ENCODE assay signal across 8 mouse cellular contexts in the genomic region with DNA sequence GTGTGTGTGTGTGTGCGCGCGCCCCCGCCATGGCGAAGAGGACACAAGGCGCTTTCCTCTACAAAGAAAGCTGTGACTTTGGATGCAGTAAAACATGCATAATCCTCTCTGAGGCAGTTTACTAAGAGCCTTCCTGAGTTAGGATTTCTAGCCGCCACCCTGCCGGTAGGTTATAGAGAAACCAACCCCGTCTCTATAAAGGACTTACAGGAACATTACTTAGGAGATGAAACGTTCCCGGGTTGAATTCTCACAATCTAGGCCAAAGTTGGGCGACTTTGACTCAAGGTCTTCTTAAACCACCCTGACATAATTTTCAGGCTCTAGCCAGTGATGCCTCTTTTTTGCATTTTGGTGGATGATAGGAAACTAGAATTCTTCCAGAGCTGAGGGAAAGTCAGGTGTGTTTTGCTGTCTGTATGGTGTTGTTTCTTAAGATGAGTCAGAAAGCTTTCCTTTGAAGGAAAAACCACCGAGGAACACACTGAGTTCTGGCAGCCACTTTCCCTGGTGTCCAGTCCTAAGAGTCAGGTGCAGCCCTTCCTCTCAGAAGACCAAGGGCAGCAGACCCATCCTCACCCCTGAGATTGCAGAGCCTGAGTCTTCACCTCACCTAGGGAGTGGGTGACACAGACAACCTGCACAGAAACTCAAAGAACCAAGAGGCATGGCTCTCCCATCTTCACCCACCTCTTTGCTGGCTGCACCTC. TPM values are rescaled to one million over a fixed set of nuclear protein-coding genes. Genes with fewer than 3 reads are reported as not detected.
DNase-seq lines count a peak whose midpoint lies in the region; ATAC-seq and TF ChIP-seq lines count a peak whose summit lies in the region.

No protein-coding gene starts in this region.

- peaks cover 6% of the 10 kb centered on the region for H3K4me1 ChIP-seq in embryonic facial prominence, embryonic 11.5 days (ENCODE audit: control insufficient read depth, insufficient read depth, low read length)
- H3K4me1 ChIP-seq in intestine, embryonic 14.5 days (replicated peaks; ENCODE audit: control insufficient read depth, insufficient read depth, low read length): peaks cover 59% of the 10 kb centered on the region
- peaks cover 54% of the 10 kb centered on the region for H3K4me1 ChIP-seq in neural tube, embryonic 12.5 days

- peak overlapping the region; percentile 70 for H3K9ac ChIP-seq in embryonic facial prominence, embryonic 11.5 days (replicated peaks; ENCODE audit: low read length)
- peak overlapping the region; percentile 86 for H3K9ac ChIP-seq in intestine, embryonic 14.5 days (ENCODE audit: low read length)
- H3K9ac ChIP-seq in neural tube, embryonic 12.5 days: peak overlapping the region; percentile 92

- no peak for DNase-seq in left cerebral cortex, adult 2 months (ENCODE audit: extremely low spot score in 1 of 2, low spot score in 2 of 2)
- DNase-seq in left cerebral cortex, adult 18-20 months (ENCODE audit: low spot score in 2 of 2): no peak
- DNase-seq in embryonic facial prominence, embryonic 11.5 days (ENCODE audit: low spot score): no peak
- DNase-seq in intestine, embryonic 14.5 days (ENCODE audit: low spot score): no peak
- DNase-seq in spleen, adult 18-20 months: no peak
- no peak for DNase-seq in MN1 (ENCODE audit: low spot score)
- DNase-seq in left cerebral cortex, postnatal 4 days: no peak

- no peaks in the 10 kb centered on the region for H3K9me3 ChIP-seq in embryonic facial prominence, embryonic 11.5 days (replicated peaks; ENCODE audit: control insufficient read depth, low read length)
- no peaks in the 10 kb centered on the region for H3K9me3 ChIP-seq in intestine, embryonic 14.5 days (ENCODE audit: control insufficient read depth, low read length)
- H3K9me3 ChIP-seq in neural tube, embryonic 12.5 days: no peaks in the 10 kb centered on the region

- H3K4me2 ChIP-seq in embryonic facial prominence, embryonic 11.5 days (ENCODE audit: low read depth, low read length): peak overlapping the region; percentile 99
- H3K4me2 ChIP-seq in intestine, embryonic 14.5 days (ENCODE audit: low read length): peak overlapping the region; percentile 85
- peak overlapping the region; percentile 98 for H3K4me2 ChIP-seq in neural tube, embryonic 12.5 days (replicated peaks)

- WGBS in embryonic facial prominence, embryonic 11.5 days: 10% methylated on average over 10 of the region's 13 CpGs
- 3% methylated on average over 13 of the region's 13 CpGs for WGBS in intestine, embryonic 14.5 days
- 5% methylated on average over 12 of the region's 13 CpGs for WGBS in neural tube, embryonic 12.5 days

- H3K27ac ChIP-seq in left cerebral cortex, adult 2 months: peak overlapping the region; percentile 73
- H3K27ac ChIP-seq in embryonic facial prominence, embryonic 11.5 days (replicated peaks; ENCODE audit: low read depth, low read length): no peak overlapping the region
- peak overlapping the region; percentile 99; the same call in 1 of the 2 replicates for H3K27ac ChIP-seq in intestine, embryonic 14.5 days (ENCODE audit: low read depth)
- peak overlapping the region; percentile 90 for H3K27ac ChIP-seq in neural tube, embryonic 12.5 days

- no peak; the same call in 1 of the 2 replicates for TF ChIP-seq CTCF in left cerebral cortex, adult 2 months (IDR thresholded peaks at IDR 0.05)

- ATAC-seq in embryonic facial prominence, embryonic 11.5 days (replicated peaks; ENCODE audit: insufficient number of reproducible peaks, low FRiP score, low TSS enrichment, low read depth): no peak
- ATAC-seq in intestine, embryonic 14.5 days (replicated peaks; ENCODE audit: low FRiP score, low TSS enrichment, low read depth): no peak
- ATAC-seq in neural tube, embryonic 12.5 days (ENCODE audit: low FRiP score, low read depth): no peak

- peak overlapping the region; percentile 34 for H3K4me3 ChIP-seq in left cerebral cortex, adult 2 months
- peak overlapping the region; percentile 78 for H3K4me3 ChIP-seq in embryonic facial prominence, embryonic 11.5 days (ENCODE audit: low read depth, low read length)
- peak overlapping the region; percentile 72 for H3K4me3 ChIP-seq in intestine, embryonic 14.5 days (ENCODE audit: low read depth, low read length)
- H3K4me3 ChIP-seq in neural tube, embryonic 12.5 days: peak overlapping the region; percentile 79

- no peaks in the 10 kb centered on the region for H3K27me3 ChIP-seq in embryonic facial prominence, embryonic 11.5 days (ENCODE audit: control insufficient read depth, insufficient read depth, low read length)
- H3K27me3 ChIP-seq in intestine, embryonic 14.5 days (replicated peaks; ENCODE audit: control insufficient read depth, insufficient read depth, low read length): no peaks in the 10 kb centered on the region
- H3K27me3 ChIP-seq in neural tube, embryonic 12.5 days (replicated peaks): no peaks in the 10 kb centered on the region

- intact Hi-C loops in left cerebral cortex, adult 2 months (cut with DNase I): loop anchor here (1.0 kb wide), 1 partner anchor 24 kb away; a partner anchor contains a TSS
- intact Hi-C loops in left cerebral cortex, postnatal 4 days (cut with DNase I): no loop called here

- no peaks in the 10 kb centered on the region for H3K36me3 ChIP-seq in embryonic facial prominence, embryonic 11.5 days (replicated peaks; ENCODE audit: control insufficient read depth, insufficient read depth, low read depth, low read length)
- no peaks in the 10 kb centered on the region for H3K36me3 ChIP-seq in intestine, embryonic 14.5 days (ENCODE audit: control insufficient read depth, insufficient read depth, low read length)
- H3K36me3 ChIP-seq in neural tube, embryonic 12.5 days: no peaks in the 10 kb centered on the region

RNA-seq across cellular contexts. Expression of a gene that starts 24.1 kb away (rescaled TPM):
- total RNA-seq in left cerebral cortex, adult 2 months (2021): 10 to 100 TPM; 16.6 to 22.8 TPM
- 10 to 100 TPM; 18.2 to 19.8 TPM for total RNA-seq in left cerebral cortex, adult 18-20 months (2021)
- polyA plus RNA-seq in embryonic facial prominence, embryonic 11.5 days (2014; fragmentation: Nextera tagmentation; extraction: Ambion mirVana): 3.6 and 4.1 TPM in 2 replicates
- 8.2 and 8.8 TPM in 2 replicates for polyA plus RNA-seq in intestine, embryonic 14.5 days (2014; fragmentation: Nextera tagmentation; extraction: Ambion mirVana)
- polyA plus RNA-seq in neural tube, embryonic 12.5 days (2016; fragmentation: Nextera tagmentation; extraction: Ambion mirVana): 6.1 and 6.3 TPM in 2 replicates
- total RNA-seq in left cerebral cortex, postnatal 4 days (2021): 10 to 100 TPM; 12.9 to 14.9 TPM

RNA-seq across cellular contexts. Expression of a gene that starts 46.3 kb away (rescaled TPM):
- 1 to 10 TPM; 4.8 to 5.1 TPM for total RNA-seq in left cerebral cortex, adult 2 months (2021)
- total RNA-seq in left cerebral cortex, adult 18-20 months (2021): 1 to 10 TPM; 4.2 to 6.9 TPM
- 0.88 and 1.0 TPM in 2 replicates for polyA plus RNA-seq in embryonic facial prominence, embryonic 11.5 days (2014; fragmentation: Nextera tagmentation; extraction: Ambion mirVana)
- polyA plus RNA-seq in intestine, embryonic 14.5 days (2014; fragmentation: Nextera tagmentation; extraction: Ambion mirVana): 0.56 and 0.84 TPM in 2 replicates
- 2.8 and 3.2 TPM in 2 replicates for polyA plus RNA-seq in neural tube, embryonic 12.5 days (2016; fragmentation: Nextera tagmentation; extraction: Ambion mirVana)
- total RNA-seq in left cerebral cortex, postnatal 4 days (2021): 10 to 100 TPM; 11.0 to 11.1 TPM
